10 mouse cellular contexts compared by ENCODE assay signal in genomic region chr6:82753638-82754361, GRCm38 (mm10). TPM values are rescaled to one million over a fixed set of nuclear protein-coding genes. Genes with fewer than 3 reads are reported as not detected.
DNase-seq lines count a peak whose midpoint lies in the region; ATAC-seq and TF ChIP-seq lines count a peak whose summit lies in the region.
"Had no signal": no experiment of that assay in that cellular context is flagged by ENCODE, and none has a peak within 500 bp of the region (broad histone marks: within the 10 kb centered on the region; RNA-seq: fewer than 3 reads in every experiment).

No protein-coding gene starts in this region.

- peaks cover 22% of the 10 kb centered on the region for H3K79me3 ChIP-seq in C2C12 (ENCODE audit: low read depth)

- peak; percentile 69 for ATAC-seq in common myeloid progenitor, adult 5-6 weeks (replicated peaks; ENCODE audit: low read depth, poor library complexity, severe bottlenecking)
- ATAC-seq in intestine, embryonic 16.5 days, result peak; percentile 34; the same call in 1 of the 2 replicates
- ATAC-seq in forebrain, embryonic 12.5 days (ENCODE audit: low FRiP score), result no peak
- ATAC-seq in activated CD4-positive, CD25-positive, alpha-beta regulatory T cell, adult 4 months, result no peak

- H3K9ac ChIP-seq in intestine, embryonic 16.5 days (ENCODE audit: low read depth, low read length), result no peak overlapping the region
- H3K9ac ChIP-seq in forebrain, embryonic 12.5 days, result no peak overlapping the region

- WGBS in intestine, embryonic 16.5 days, result 69% methylated on average over 14 of the region's 14 CpGs
- 90% methylated on average over 14 of the region's 14 CpGs for whole genome bisulfite sequencing in forebrain, embryonic 12.5 days

- H3K4me2 ChIP-seq in intestine, embryonic 16.5 days (ENCODE audit: low read depth, low read length), result no peak overlapping the region
- no peak overlapping the region for H3K4me2 ChIP-seq in forebrain, embryonic 12.5 days

- no peak overlapping the region for H3K27ac ChIP-seq in intestine, embryonic 16.5 days (ENCODE audit: low read length)
- no peak overlapping the region for H3K27ac ChIP-seq in forebrain, embryonic 12.5 days

- no peak for TF ChIP-seq CTCF in C2C12 (IDR thresholded peaks at IDR 0.05; ENCODE audit: control insufficient read depth, insufficient read depth, insufficient read length)

- no peak overlapping the region for H3ac ChIP-seq in C2C12 (ENCODE audit: control insufficient read depth, insufficient read length, low read depth)

- H3K9me3 ChIP-seq in intestine, embryonic 16.5 days (ENCODE audit: control insufficient read depth, low read length), result no peaks in the 10 kb centered on the region
- H3K9me3 ChIP-seq in forebrain, embryonic 12.5 days, result 0 out of 2 replicates have a peak, but pooled peaks cover 2% of the 10 kb centered on the region

- H3K79me2 ChIP-seq in C2C12 (ENCODE audit: control insufficient read depth, insufficient read depth), result peaks cover 75% of the 10 kb centered on the region

- H3K36me3 ChIP-seq in C2C12 (ENCODE audit: control insufficient read depth, insufficient read depth), result peaks cover 32% of the 10 kb centered on the region
- H3K36me3 ChIP-seq in intestine, embryonic 16.5 days (ENCODE audit: control insufficient read depth, insufficient read depth, low read length), result peaks cover 5% of the 10 kb centered on the region; the same call in 1 of the 2 replicates
- peaks cover 20% of the 10 kb centered on the region for H3K36me3 ChIP-seq in forebrain, embryonic 12.5 days (replicated peaks)

- H3K27me3 ChIP-seq in C2C12 (ENCODE audit: control insufficient read depth, insufficient read depth, insufficient read length), result no peaks in the 10 kb centered on the region
- H3K27me3 ChIP-seq in intestine, embryonic 16.5 days (replicated peaks; ENCODE audit: control insufficient read depth, insufficient read depth, low read length), result no peaks in the 10 kb centered on the region
- H3K27me3 ChIP-seq in forebrain, embryonic 12.5 days, result no peaks in the 10 kb centered on the region

- DNase-seq in gastrocnemius, adult 18-20 months (ENCODE audit: low spot score), result peak; percentile 56
- DNase-seq in gastrocnemius, postnatal 14 days, result no peak
- no peak for DNase-seq in urinary bladder, postnatal 14 days (ENCODE audit: low spot score)
- DNase-seq: gastrocnemius, postnatal 36 days; layer of hippocampus, postnatal 36 days had no signal

- no peak overlapping the region for H3K4me3 ChIP-seq in C2C12 (ENCODE audit: insufficient read depth, poor library complexity, severe bottlenecking)
- H3K4me3 ChIP-seq in intestine, embryonic 16.5 days (ENCODE audit: low read length), result no peak overlapping the region
- H3K4me3 ChIP-seq in forebrain, embryonic 12.5 days (replicated peaks), result no peak overlapping the region

- intact Hi-C loops in gastrocnemius, postnatal 14 days (cut with DNase I; ENCODE audit: low total_unique reads), result no loop called here

- peaks cover 17% of the 10 kb centered on the region for H3K4me1 ChIP-seq in intestine, embryonic 16.5 days (ENCODE audit: control insufficient read depth, insufficient read depth, low read length)
- no peaks in the 10 kb centered on the region for H3K4me1 ChIP-seq in forebrain, embryonic 12.5 days

TF ChIP-seq in C2C12, 6 proteins besides CTCF, POLR2A, EP300 and RAD21:
- TF ChIP-seq CEBPB (IDR thresholded peaks at IDR 0.05; ENCODE audit: low read depth), result no peak
- TF ChIP-seq MAX (IDR thresholded peaks at IDR 0.05), result no peak
- TF ChIP-seq MYOD1 (IDR thresholded peaks at IDR 0.05; ENCODE audit: control insufficient read depth, insufficient read length, low read depth), result peak; percentile 31
- no peak for TF ChIP-seq MYOG (IDR thresholded peaks at IDR 0.05; ENCODE audit: control insufficient read depth, extremely low read depth, insufficient read length)
- no peak for TF ChIP-seq USF1 (IDR thresholded peaks at IDR 0.05; ENCODE audit: low read depth)

RNA-seq across cellular contexts. Expression of gene Hk2, which starts 20.5 kb away (rescaled TPM):
- total RNA-seq in gastrocnemius, adult 18-20 months (2021), result 100 to 1,000 TPM; 238 to 306 TPM
- total RNA-seq in gastrocnemius, postnatal 14 days (2021), result 100 to 1,000 TPM in 1 of 2 experiments, 10 to 100 TPM in 1; 88.2 to 125 TPM
- 24.3 TPM for polyA plus RNA-seq in C2C12 (2012; fragmentation: generic; extraction: Trizol)
- 21.2 and 29.0 TPM in 2 replicates for total RNA-seq in common myeloid progenitor, adult 5-6 weeks (2017)
- polyA plus RNA-seq in intestine, embryonic 16.5 days (2015; fragmentation: Nextera tagmentation; extraction: Ambion mirVana), result 14.7 and 18.0 TPM in 2 replicates
- 16.4 and 21.5 TPM in 2 replicates for polyA plus RNA-seq in forebrain, embryonic 12.5 days (2016; fragmentation: Nextera tagmentation; extraction: Ambion mirVana)
- 1 to 10 TPM; 5.0 to 6.4 TPM for polyA plus RNA-seq in activated CD4-positive, CD25-positive, alpha-beta regulatory T cell, adult 4 months (2017; shearing (Covaris generic))

RNA-seq across cellular contexts. Expression of gene Pole4, which starts 48.6 kb away (rescaled TPM):
- total RNA-seq in gastrocnemius, adult 18-20 months (2021), result 10 to 100 TPM; 14.4 to 20.1 TPM
- total RNA-seq in gastrocnemius, postnatal 14 days (2021), result 10 to 100 TPM; 22.0 to 22.9 TPM
- 59.1 TPM for polyA plus RNA-seq in C2C12 (2012; fragmentation: generic; extraction: Trizol)
- 57.4 and 61.9 TPM in 2 replicates for total RNA-seq in common myeloid progenitor, adult 5-6 weeks (2017)
- 80.1 and 82.6 TPM in 2 replicates for polyA plus RNA-seq in intestine, embryonic 16.5 days (2015; fragmentation: Nextera tagmentation; extraction: Ambion mirVana)
- polyA plus RNA-seq in forebrain, embryonic 12.5 days (2016; fragmentation: Nextera tagmentation; extraction: Ambion mirVana), result 91.2 and 91.3 TPM in 2 replicates
- polyA plus RNA-seq in activated CD4-positive, CD25-positive, alpha-beta regulatory T cell, adult 4 months (2017; shearing (Covaris generic)), result 10 to 100 TPM; 67.9 to 73.6 TPM

Comparison
In these comparisons a context has a peak if more than half of its experiments do, and no peak if none do; other contexts are left out.
1. ATAC-seq: peak in common myeloid progenitor, adult 5-6 weeks (single experiment) and intestine, embryonic 16.5 days (single experiment); none in forebrain, embryonic 12.5 days (single experiment) and activated CD4-positive, CD25-positive, alpha-beta regulatory T cell, adult 4 months (single experiment).